Mouse (Mus musculus): ENCODE data around the gene Zfhx3.
A peak's percentile ranks its signal among the peaks of the same experiment; 100 is the strongest.

Zfhx3 gene

DNA sequence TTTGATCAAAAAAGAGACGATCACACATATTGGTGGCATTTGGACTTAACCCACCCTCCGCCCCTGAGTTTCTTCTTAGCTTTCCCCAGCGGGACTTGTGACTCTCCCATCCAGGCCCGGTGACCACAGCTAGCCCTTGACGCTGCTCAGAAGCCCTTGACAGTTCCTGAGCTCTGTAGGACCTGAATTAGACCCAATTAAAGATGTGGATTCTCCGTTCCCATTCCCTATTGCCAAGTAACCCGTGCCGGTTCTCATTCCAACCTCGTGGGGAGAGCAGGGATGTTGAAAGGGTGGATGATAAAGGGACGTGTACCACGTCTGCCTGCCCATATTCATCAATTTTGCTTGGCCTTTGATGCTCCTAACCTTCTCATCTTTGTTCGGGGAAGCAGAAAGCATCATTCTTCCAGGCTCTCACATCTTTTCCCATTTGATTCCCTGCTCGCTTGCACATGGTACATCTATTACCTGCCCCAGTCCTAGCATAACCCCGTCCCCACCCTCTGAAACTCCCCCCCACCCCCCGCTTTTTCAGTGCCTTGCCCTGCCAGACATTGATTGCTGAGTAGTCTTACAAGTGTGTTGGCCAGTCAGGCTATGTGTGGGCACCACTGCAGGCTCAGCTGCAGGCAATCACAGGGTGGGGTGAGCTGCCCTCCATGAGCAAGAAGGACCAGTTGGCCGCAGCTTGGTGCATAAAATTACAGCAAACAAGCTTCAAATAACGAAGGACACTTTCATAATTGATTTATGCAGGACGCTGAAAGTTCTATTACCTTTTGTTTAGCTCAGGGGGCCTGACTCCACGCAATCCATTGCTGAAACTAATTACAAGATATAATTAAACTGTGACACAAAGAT is 525.0 kb downstream of the Zfhx3 start:
- DNase-seq = no peak

DNA sequence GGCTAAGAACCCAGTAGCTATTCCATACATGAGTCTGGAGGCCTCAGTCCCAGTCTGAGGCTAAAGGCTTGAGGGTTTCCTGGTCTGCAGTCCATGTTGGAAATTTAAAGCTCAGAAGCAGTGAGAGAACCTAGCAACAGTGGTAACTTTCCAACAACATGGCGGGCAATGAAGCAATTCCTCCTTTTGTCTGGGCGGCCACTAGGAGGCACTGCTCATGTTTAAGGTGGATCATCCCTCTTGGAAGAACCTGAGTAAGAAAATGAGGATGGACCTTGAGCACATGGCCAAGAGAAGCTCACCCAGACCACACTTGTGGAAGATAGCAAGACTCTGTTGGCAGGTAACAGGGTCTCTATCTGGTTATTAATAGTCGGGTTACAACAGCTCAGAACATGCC is 527.8 kb downstream of the Zfhx3 start:
- DNase-seq = no peak

DNA sequence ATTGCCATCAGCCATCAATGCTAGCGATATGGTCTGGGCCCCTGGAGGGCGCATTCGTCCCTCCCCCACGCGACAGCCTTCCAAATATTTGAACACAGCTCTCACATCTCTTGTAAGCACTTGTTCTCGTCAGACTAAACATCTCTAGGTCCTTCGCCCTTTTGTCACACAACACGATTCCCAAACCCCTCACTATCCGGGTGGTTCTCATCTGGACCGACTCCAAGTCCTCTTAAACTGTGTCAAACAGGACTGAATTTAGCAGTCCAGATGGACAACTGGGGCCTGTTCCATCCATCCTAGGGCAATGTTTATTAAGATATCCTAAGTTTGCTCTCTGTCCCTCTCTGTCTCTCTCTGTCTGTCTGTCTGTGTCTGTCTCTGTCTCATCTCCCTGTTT is 532.1 kb downstream of the Zfhx3 start:
- no peak for DNase-seq

DNA sequence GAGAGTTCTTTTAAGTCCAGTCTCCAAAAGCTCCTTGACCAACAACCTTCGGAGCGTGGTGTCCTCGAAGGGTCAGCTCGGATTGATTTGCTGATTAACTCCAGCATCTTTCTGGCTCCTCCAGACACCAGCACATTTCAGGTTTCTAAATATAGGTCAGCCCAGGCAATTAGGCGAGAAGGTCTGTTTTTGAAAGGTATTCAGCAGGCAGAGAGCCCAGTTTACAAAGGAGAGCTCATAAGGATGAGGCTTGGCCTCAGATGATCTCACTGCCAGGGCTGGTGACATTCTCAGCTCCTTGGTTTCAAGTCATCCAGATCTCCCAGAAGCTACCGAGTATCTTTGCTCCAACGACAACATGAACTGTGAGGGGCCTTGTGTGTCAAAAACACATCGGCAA is 535.7 kb downstream of the Zfhx3 start:
- DNase-seq = no peak

DNA sequence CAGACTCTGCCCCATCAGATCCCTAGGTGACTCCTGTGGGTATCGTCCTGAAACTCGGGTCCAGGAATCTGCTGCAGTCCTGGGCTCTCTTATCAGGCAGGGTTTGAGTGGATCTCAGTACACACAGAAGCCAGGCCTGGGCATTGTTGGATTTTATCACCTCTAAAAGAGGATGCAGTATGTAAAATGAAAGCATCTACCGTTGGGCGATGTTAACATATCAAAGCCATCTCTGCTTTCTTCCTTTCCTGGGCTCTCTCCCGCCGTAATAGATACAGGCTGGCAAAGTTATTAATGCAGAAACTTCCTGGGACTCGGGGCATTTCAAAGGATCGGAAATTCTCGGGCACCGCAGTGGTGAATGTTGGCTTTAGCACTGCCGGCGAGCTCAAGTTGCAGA is 537.7 kb downstream of the Zfhx3 start:
- DNase-seq = no peak

DNA sequence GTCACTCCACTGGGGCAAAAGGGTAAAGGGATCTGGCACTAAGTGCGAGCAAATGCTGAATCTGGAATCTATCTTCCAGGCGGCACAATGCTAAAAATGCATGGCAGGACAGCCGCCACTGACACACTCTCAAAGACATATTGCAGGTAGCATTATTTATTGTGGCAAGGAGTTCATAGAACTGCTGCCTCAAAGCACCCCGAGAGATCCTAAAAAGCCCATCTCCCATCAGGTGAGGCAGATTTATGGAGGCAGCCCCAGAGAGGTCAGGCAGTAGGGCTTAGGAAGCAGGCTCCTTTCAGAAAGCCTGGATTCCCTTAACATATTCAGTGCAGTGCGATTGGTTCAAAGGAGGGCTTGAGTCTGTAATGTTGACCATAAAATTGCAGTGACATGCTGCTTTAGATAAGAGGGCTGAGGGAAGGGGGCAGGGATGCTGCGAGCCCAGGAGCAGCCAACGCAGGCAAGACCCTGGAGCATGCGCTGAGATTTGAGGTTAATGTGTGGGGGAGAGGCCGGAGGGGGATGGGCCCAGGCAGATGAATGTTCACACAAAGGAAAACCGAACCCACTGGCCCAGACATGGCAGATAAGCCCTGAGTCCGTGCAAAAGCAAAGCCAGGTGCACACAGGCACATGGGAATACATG is 538.8 kb downstream of the Zfhx3 start:
- DNase-seq = no peak

DNA sequence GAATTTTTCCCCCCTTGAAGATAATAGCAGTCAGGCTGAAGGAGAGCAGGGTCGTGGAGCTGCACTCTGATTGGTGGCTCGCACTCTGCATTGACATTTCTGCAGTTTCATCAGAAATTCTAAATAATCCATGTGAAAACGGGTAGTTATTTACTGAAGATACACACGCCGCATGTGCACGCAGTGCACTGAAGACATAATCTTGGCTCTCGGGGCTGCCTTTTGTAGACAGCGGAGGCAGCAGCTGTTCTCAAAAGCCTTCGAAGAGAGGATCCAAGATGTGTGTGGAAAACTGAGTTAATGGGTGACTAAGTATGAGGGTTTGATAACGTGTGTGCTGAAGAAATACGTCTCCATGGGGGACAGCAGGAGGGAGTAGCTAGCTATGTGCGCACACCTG is 553.7 kb downstream of the Zfhx3 start:
- no peak for DNase-seq

DNA sequence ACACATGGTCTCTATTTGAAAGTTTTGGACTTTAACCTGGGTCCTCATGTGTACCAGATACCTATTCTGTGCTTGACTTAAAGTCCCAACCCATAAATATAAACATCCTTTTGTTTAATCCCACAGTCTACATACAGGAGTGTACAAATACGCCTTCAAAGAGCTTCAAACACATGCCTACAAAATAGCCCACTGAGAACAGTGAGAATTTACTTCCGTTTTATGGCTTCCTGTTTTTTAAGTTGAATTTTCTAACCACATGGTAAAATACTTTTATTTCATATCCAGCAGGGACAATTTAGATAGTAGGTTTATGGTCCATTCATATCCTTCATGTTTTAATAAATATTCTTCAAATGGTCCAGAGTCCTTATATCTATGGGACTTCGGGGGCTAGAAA is 564.3 kb downstream of the Zfhx3 start:
- DNase-seq = no peak

DNA sequence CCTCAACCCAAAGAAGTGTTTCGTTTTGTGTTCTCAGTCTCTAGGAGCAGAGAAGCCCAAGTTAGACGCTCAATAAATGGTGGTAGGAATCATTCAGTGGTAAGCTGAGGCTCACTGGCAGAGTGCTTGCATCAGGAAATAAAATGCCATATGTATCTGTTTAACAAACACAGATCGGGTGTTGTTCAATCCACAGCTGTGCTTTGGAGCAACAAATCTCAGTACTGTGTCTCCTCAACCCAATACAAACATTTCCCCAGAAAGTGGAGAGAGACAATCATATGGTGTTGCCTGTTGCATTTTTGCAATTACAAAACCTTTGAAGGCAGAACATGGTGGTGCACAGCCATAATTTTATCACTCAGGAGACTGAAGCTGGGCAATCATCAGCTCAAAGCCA is 565.3 kb downstream of the Zfhx3 start:
- no peak for DNase-seq

DNA sequence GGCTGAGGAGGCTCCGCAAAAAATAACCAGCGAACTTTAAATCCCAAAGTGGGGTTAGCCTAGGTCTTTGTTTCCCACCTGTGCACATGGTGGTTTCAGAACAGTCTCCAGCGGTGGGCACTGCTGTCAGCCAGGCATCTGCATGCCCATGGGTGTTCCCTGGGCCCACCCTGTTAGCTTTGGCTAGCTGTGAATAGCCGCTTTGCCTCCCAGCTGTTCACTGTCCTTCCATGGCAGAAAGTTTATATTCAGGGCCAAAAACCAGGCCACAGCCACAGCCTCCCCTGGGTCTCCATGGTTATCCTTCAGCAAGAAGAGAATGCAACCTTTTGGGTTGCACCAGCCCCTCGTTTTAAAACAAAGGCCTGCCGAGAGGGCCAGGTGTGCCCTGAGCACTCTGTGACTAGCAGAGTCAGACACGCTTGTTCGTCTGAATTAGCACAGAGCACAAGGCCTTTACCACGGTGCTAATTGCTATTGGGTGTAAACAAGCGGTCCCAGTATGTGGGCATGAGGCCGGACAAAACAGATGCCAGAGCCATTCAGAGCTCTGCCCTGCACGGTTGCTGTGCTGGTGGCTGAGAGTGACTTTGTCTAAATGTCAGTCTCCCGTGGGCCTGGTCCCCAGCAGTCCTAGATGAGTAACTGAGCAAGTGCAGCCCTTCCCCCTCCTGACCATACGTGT is 568.3 kb downstream of the Zfhx3 start:
- DNase-seq = no peak

DNA sequence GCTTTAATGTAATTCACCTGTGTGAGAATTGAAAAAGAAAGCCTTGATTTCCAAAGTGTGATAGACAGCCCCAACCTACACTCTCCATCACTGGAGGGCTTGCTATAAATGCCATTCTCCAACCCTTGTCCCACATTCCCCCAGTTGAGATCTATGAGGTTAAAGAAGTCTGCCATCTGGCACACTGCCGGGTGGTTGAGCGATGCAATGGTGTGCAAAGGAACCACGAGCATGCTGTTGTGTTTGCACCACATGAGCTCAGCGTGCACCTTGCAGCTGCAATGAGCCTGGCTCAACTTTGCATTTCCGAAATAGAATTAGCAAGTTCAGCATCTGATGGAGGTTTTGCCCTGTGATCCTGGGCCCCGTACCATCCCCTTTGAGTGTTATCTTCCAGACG is 575.7 kb downstream of the Zfhx3 start:
- peak in 1 of 2 experiments; percentile 2 for DNase-seq

DNA sequence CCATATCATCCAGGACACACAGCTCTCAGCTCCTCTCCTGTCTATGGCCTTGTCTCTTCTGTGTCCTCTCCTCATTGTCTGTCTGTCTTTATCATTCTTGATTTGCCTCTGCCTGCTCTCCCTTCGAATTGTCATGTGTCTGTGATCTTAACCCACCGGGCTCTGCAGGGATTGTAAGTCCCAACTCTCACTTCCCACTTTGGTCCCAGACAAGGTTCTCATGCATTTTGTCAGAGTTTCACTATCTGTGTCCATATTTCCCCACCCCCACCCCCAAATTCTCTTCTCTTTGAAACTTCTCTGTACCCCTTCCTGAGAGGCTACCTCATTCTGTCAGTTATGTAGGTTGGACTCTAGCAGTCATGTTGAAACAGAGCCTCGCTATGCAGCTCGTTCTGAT is 579.6 kb downstream of the Zfhx3 start:
- no peak for DNase-seq

DNA sequence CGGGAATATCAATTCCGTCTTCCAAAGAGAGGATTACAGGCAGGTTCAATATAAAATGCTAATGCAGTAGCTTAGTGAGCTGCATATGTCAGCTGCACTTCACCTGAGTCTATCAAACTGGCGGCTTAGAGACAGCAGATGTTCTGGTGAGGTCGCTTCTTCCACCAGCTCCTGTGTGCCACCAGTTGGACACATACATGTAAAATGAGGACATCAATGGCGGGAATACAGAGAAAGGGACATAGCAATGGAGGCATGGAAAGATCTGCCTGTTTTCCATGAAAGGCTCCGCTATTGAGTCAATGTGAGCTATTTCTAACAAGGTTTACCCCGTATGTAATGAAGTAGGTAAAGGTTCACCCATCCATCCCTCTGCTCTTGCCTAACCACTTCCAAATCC is 587.0 kb downstream of the Zfhx3 start:
- no peak for DNase-seq

DNA sequence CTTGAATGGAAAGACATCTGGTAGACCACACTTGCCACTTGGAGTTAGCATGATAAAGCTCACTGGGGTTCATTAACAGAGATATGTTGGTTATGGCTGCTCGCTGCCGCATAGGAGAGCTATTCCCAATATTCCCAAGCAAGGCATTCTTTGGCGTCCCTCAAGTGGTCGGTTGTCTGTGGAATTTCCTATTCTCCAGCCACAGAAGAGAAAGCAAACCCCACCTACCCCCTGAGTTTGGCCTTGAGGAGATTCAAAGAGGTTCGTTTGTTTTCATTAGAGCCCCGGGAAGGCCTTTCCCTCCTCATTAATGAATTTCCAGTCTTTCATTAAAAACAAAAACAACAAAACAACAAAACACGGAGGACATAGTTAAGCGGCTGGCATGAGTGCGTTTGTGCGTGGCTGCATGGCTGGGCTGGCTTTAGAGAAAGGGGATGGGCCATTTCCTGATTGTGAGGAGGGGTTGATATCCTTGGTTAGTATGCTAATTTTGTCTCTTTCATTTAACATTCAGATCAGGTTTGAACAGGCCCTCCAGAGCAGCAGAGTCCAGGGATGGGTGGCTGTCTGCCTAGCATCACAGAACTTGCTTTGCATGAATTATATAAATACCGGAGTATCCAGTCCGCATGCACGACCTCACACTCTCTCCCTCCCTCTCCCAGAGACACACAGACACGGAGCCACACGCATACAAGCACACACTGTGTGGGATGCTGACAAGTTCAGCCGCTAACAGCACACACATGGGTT is 592.9 kb downstream of the Zfhx3 start:
- DNase-seq = no peak

DNA sequence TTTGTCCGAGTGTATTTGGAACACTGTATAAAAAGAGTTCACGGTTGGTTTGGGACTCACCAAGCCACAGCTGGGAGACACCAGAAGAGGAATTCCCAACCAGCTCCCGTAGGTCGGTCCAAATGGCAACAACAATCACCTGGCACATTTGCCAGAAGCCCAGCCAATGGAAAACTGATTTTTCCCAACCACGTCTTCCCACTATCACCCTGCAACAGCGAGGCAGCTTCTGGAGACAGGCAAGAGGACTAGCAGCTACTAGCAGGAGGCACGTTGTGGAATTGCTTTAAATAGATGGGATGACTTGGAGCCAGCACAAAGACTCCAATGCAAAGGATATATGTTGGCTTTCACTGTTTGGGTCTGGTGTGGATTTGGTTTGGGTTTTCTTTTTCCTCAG is 593.7 kb downstream of the Zfhx3 start:
- DNase-seq = no peak

DNA sequence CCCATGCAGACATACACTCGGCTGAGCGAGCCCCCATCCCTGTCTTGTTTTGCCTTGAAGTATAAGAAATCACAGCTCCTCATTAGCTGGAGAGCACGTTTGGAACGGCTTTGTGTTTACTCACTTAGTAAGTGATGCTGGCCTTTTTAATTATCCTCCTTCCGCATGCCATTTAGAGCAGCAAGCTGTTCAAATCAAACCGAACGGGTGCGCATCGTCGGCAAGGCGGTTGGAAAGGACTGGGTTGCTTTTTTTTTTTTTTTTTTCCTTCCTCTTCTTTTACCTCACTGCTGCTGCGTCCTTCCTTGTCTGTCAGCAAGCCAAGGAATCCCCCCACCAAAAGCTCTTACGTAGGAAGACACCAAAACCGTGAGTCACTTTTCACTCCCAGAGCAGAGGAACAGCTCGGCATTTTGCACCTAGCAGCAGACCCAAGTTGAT is 594.5 kb downstream of the Zfhx3 start:
- DNase-seq = no peak

DNA sequence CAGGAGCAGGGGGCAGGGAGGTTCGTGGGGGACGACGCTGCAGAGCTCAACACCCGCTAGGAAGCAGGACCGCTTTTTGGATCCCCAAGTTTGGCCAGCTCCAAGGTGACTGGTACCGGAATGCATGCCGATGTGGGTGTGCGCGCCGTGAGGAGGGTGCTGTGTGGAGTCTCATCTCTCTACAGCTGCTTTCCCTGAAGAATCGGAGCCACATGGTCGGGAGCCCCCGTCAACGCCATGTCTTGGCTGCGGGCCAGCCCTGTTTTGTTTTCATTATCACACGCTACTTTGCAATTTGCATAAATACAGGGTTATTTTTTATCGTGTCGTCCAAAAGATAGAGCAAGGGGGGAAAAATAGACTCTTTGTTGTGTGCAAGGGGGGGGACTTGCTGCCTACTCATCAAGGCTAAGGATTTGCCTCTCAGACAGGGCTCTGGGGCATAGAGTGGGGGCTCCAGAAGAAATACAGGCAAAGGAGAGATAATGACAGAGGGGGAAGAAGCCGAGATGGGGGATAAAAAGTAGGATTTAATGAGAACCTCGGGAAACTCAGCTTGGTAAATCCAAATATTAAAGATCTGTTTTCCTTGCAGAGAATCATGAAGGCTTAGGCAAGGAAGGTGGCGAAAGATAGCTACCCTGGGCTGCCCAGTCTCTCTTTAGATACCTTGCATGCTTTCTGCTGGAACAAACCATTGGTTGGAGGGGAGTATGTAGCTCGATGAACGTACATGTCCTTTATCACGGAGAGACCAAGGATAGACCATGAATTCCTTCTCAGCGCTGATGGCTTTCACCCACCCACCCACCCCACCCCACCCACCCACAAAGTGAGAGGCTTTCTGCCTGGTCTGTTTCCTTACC is 595.5 kb downstream of the Zfhx3 start:
- DNase-seq = no peak

DNA sequence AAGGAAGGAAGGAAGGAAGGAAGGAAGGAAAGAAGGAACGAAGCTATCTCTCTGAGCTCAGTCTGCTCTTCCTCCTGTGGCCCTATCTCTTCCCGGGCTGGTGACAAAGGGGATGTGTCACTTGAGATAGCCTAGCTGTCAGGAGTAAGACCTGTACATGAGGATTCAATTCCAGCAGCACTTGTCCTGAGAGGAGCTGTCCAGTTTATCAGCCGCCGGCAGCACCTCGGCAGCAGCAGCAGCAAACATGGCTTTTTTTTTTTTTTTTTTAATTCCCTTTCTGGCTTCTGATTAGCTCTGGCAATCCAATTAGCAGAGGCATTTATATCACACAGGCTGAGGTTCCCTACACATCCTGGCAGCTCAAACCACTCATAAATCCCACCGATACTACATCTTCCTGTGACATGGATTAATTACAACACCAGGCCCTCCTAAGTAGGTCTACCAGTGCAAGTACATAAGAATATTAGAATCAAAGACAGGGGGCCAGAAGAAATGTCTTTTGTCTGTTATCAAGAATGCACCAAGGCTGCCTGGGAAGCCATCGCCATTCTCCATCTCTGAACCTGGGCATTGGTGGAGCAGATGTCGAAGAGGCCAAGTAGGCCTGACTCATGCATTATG is 596.6 kb downstream of the Zfhx3 start:
- no peak for DNase-seq

DNA sequence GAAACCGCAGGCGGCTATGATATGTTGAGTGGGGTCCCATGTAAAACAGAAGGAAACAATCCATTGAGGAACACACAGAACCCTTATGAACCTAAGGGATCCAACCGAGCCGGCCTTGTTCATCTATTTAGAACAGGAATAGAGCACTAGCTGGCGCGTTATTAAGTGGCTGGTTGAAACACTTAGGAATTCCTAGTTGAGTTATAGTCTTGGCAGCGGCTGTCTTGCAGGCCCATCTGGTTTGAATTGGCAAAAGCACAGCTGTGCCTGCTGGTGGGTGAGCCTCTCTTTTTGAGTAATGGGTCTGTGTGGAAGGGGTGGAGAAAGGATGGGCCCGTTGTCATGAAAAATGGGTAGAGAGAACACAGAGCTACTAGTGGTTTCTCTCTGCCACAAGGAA is 610.1 kb downstream of the Zfhx3 start:
- no peak for DNase-seq

DNA sequence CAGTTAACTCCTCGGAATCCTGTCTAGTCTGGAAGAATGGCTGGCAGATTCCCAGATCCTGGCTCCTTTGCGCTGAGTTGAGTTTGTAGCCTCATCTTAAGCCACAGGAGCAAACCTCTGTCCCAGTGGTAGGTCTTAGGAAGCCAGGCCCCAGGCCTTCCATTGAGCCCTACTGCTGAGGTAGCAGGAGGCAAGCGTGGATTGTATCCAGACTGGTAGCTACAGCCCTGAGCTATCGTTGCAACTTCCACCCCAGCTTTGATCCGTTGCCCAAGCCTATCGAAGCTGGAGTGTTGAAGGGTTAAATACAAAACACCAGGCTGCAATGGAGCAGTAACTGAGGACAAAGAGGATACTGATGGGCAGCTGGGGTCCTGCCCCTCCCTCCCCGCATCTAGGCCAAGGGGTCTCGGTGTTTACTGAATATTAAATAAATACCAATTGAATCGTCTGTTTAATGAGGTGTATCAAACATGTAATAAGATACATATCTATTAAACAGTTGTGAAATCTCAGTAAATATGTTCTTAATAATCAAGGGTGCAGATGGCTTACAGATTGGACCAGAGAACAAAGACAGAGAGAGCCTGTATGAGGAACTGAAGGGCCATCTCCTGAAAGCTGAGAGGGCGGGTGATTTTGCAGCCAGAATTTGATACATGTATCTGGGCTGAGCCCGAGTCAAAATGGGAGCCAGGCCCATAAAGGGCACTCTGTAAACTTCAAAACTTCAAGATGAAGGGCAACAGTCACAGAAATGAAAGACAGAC is 611.5 kb downstream of the Zfhx3 start:
- DNase-seq = no peak

Measured in lung, adult 18-20 months (tissue).